Mouse (Mus musculus) liver, adult 2 months (tissue): Measurements from ENCODE around the gene Atp5b.

Experiments used
- CTCF ChIP-seq: fragments of 200-500 bp; IDR thresholded peaks from 2 replicates; pipeline ENCODE4 v1.5.1; 2011; ENCODE audit warnings: low read depth, low read length, control low read depth
- POLR2A ChIP-seq: fragments of 200-500 bp; IDR thresholded peaks from 2 replicates; pipeline ENCODE4 v1.6.1; 2011; ENCODE audit warnings: low read length, control low read depth; ENCODE audit not compliant: insufficient read depth; ENCODE audit errors: extremely low read depth

- TF ChIP-seq POLR2A: no peak
- TF ChIP-seq CTCF: no peak
Measured at GRCm38 (mm10) chr10:128088181-128088580, 5.1 kb downstream of the Atp5b start.
